Mouse (Mus musculus) lung, embryonic 14.5 days (tissue): ENCODE measurements around the gene Apobec4. TPM values are rescaled to one million over a fixed set of nuclear protein-coding genes. Genes with fewer than 3 reads are reported as not detected.
"Not testable (repeated sequence)": the region's sequence is repeated elsewhere in the genome, so short reads cannot be mapped to it uniquely, and the experiment has no call there.

ENCODE experiments used
- ATAC-seq: fragments of 200-750 bp; cut with Nextera tagmentation; 2 replicates; pipeline ENCODE4 v1.8.0; 2017; ENCODE audit warnings: mild to moderate bottlenecking, moderate TSS enrichment, moderate library complexity; ENCODE audit not compliant: insufficient read depth
- DNase-seq: peaks from one replicate; pipeline ENCODE4 v3.0.0-alpha.2; 2015
- H3K27ac ChIP-seq: fragments of 300-500 bp; sonication (generic); 2 replicates; pipeline ENCODE4 v1.5.1; 2014; ENCODE audit warnings: low read depth, mild to moderate bottlenecking, moderate library complexity
- H3K27me3 ChIP-seq: fragments of 300-500 bp; sonication (generic); 2 replicates; pipeline ENCODE4 v1.6.1; 2014; ENCODE audit warnings: low read length, control low read depth; ENCODE audit not compliant: insufficient read depth
- H3K36me3 ChIP-seq: fragments of 300-500 bp; sonication (generic); 2 replicates; pipeline ENCODE4 v1.6.1; 2014; ENCODE audit warnings: control low read depth; ENCODE audit not compliant: insufficient read depth
- H3K4me1 ChIP-seq: fragments of 300-500 bp; sonication (generic); 2 replicates; pipeline ENCODE4 v1.6.1; 2014; ENCODE audit warnings: antibody characterized with exemption, control low read depth; ENCODE audit not compliant: insufficient read depth
- H3K4me2 ChIP-seq: fragments of 300-500 bp; sonication (generic); 2 replicates; pipeline ENCODE4 v1.6.1; 2014; ENCODE audit warnings: mild to moderate bottlenecking
- H3K4me3 ChIP-seq: fragments of 300-500 bp; sonication (generic); 2 replicates; pipeline ENCODE4 v1.5.1; 2014; ENCODE audit warnings: low read depth, low read length
- H3K9ac ChIP-seq: fragments of 300-500 bp; sonication (generic); 2 replicates; pipeline ENCODE4 v1.6.1; 2014
- H3K9me3 ChIP-seq: fragments of 300-500 bp; sonication (generic); 2 replicates; pipeline ENCODE4 v1.6.1; 2016; ENCODE audit warnings: low read depth, low read length, control low read depth
- CTCF ChIP-seq: IDR thresholded peaks from 2 replicates; pipeline ENCODE4 v1.5.1; 2016; ENCODE audit warnings: antibody characterized with exemption, low read depth
- WGBS: fragments of 180-500 bp; shearing (Covaris S2); extraction: QIAGEN DNeasy Blood & Tissue Kit; methylation state at CpG from one replicate; pipeline ENCODE4 v1.1.7; 2014; 5-methylcytosine and 5-hydroxymethylcytosine counted together
- polyA plus RNA-seq: library from polyadenylated mRNA; unstranded; fragments of >200 nt; fragmentation: Nextera tagmentation; extraction: Ambion mirVana; gene quantifications from 2 replicates; pipeline ENCODE4 v1.2.1, GENCODE M21; 2014

The Apobec4 gene
- polyA plus RNA-seq, 1 experiment from 2014 or later = not detected

- Histone ChIP-seq H3K9ac (no peak overlapping the region), H3K36me3 (no peaks in the 10 kb centered on the region), H3K4me2 (no peak overlapping the region), H3K4me3 (no peak overlapping the region), H3K27ac (no peak overlapping the region), H3K4me1 (no peaks in the 10 kb centered on the region), H3K9me3 (no peaks in the 10 kb centered on the region), H3K27me3 (no peaks in the 10 kb centered on the region)
- no peak for DNase-seq
- TF ChIP-seq CTCF = no peak
- WGBS = 95% methylated on average over 8 of the region's 8 CpGs
- ATAC-seq = no peak
Observed at GRCm38 (mm10) chr1:152784620-152785019, 34.3 kb downstream of the Apobec4 start.

- 79% methylated on average over 3 of the region's 3 CpGs for WGBS
- H3K4me2 ChIP-seq = not testable (repeated sequence)
Observed at GRCm38 (mm10) chr1:152785446-152785845, 35.1 kb downstream of the Apobec4 start.

GRCm38 (mm10) chr1:152786953-152787352 lies 36.6 kb downstream of the Apobec4 start:
- no peaks in the 10 kb centered on the region for H3K9me3 ChIP-seq
- H3K9ac ChIP-seq = no peak overlapping the region
- 0 out of 2 replicates have a peak, but pooled peaks cover 4% of the 10 kb centered on the region for H3K4me1 ChIP-seq
- H3K4me3 ChIP-seq = no peak overlapping the region
- no peak for TF ChIP-seq CTCF
- H3K4me2 ChIP-seq = no peak overlapping the region
- no peaks in the 10 kb centered on the region for H3K27me3 ChIP-seq
- no peak overlapping the region for H3K27ac ChIP-seq
- DNase-seq (no peak), ATAC-seq (no peak)
- no peaks in the 10 kb centered on the region for H3K36me3 ChIP-seq
- WGBS = 79% methylated on average over 4 of the region's 4 CpGs

More at GRCm38 (mm10) chr1:152785446-152785845, 35.1 kb downstream of the Apobec4 start:
- H3K27me3 ChIP-seq, H3K9me3 ChIP-seq, H3K36me3 ChIP-seq, ATAC-seq, DNase-seq, H3K4me3 ChIP-seq, H3K4me1 ChIP-seq, H3K9ac ChIP-seq, H3K27ac ChIP-seq: not testable (repeated sequence)

GRCm38 (mm10) chr1:152788121-152788660 lies 37.8 kb downstream of the Apobec4 start:
- 36% methylated on average over 4 of the region's 4 CpGs for WGBS
- H3K36me3 ChIP-seq = no peaks in the 10 kb centered on the region
- 0 out of 2 replicates have a peak, but pooled peaks cover 4% of the 10 kb centered on the region for H3K4me1 ChIP-seq
- H3K27ac ChIP-seq = no peak overlapping the region
- no peaks in the 10 kb centered on the region for H3K27me3 ChIP-seq
- no peak for TF ChIP-seq CTCF
- H3K4me3 ChIP-seq = no peak overlapping the region
- no peak overlapping the region for H3K4me2 ChIP-seq
- no peaks in the 10 kb centered on the region for H3K9me3 ChIP-seq
- no peak overlapping the region for H3K9ac ChIP-seq
- no peak for DNase-seq
- no peak for ATAC-seq

DNA sequence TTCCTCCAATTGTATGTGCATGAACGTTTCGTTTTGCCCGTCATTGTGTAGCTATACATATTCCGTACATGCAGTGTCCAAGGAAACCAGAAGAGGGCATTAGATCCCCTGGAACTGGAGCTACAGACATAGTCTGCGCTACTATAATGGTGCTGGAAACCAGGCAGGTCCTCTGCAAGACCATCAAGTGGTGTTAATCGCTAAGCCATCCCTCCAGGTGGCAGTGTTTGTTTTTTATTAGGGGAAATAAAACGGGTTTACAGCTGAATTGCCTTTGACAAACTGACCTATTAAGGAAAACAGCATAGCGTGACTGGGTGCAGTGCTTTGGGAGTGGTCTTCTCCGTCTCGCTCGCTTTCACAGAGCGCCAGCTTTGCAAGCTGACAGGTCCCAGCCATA lies 39.9 kb downstream of the Apobec4 start:
- peak overlapping the region; percentile 65; the same call in 1 of the 2 replicates for H3K27ac ChIP-seq

GRCm38 (mm10) chr1:152790821-152791220 lies 40.5 kb downstream of the Apobec4 start:
- DNase-seq = peak; percentile 43
- 13% methylated on average over 6 of the region's 6 CpGs for WGBS
- H3K9ac ChIP-seq = no peak overlapping the region
- H3K27me3 ChIP-seq = no peaks in the 10 kb centered on the region
- ATAC-seq = peak; percentile 68
- H3K9me3 ChIP-seq = no peaks in the 10 kb centered on the region
- H3K36me3 ChIP-seq = no peaks in the 10 kb centered on the region
- no peak for TF ChIP-seq CTCF
- no peak overlapping the region for H3K4me3 ChIP-seq
- peak overlapping the region; percentile 44; the same call in 1 of the 2 replicates for H3K27ac ChIP-seq
- H3K4me1 ChIP-seq = 0 out of 2 replicates have a peak, but pooled peaks cover 4% of the 10 kb centered on the region
- H3K4me2 ChIP-seq = peak overlapping the region; percentile 29; the same call in 1 of the 2 replicates

More for the DNA sequence above, 39.9 kb downstream of the Apobec4 start:
- DNase-seq (peak; percentile 81), ATAC-seq (peak; percentile 37; the same call in 1 of the 2 replicates)
- TF ChIP-seq CTCF = peak; percentile 78
- Histone ChIP-seq H3K9ac (no peak overlapping the region), H3K4me2 (peak overlapping the region; percentile 29; the same call in 1 of the 2 replicates), H3K4me3 (no peak overlapping the region), H3K27me3 (no peaks in the 10 kb centered on the region), H3K4me1 (0 out of 2 replicates have a peak, but pooled peaks cover 4% of the 10 kb centered on the region), H3K36me3 (no peaks in the 10 kb centered on the region), H3K9me3 (no peaks in the 10 kb centered on the region)
- 37% methylated on average over 12 of the region's 12 CpGs for WGBS

DNA sequence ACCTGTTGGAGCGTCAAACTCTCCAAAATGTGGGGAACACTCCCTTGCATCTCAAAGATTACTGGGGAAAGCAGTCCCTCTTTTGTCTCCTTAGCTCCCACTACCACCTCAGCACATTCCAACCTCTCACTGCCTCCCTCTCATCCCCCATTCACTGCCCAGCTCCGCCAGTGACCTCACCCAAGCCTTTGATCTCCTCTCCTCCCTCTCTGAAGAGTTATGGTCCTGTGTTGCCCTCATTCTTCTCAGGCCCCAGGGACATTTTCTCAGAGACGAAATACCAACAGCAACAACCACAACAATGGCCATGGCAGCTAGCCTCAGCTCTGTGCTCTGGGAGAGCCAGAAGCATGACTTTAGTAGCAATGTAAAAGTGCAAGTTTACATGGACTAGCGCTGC lies 40.9 kb downstream of the Apobec4 start:
- 31% methylated on average over 4 of the region's 4 CpGs for WGBS
- Histone ChIP-seq H3K27me3 (no peaks in the 10 kb centered on the region), H3K27ac (peak overlapping the region; percentile 44), H3K9ac (no peak overlapping the region), H3K9me3 (no peaks in the 10 kb centered on the region), H3K4me1 (0 out of 2 replicates have a peak, but pooled peaks cover 4% of the 10 kb centered on the region), H3K36me3 (no peaks in the 10 kb centered on the region), H3K4me2 (peak overlapping the region; percentile 29; the same call in 1 of the 2 replicates), H3K4me3 (no peak overlapping the region)
- DNase-seq (no peak), ATAC-seq (peak; percentile 46; the same call in 1 of the 2 replicates)
- TF ChIP-seq CTCF = no peak
